Mouse (Mus musculus) MEL-GATA-1-ER (cell line): ENCODE data around the gene Rnf31.

Source experiments
- DNase-seq: peaks from one replicate; pipeline ENCODE4 v3.0.0-alpha.2; 2012; ENCODE audit warnings: low read depth; ENCODE audit errors: extremely low read depth

Gene Rnf31

GRCm38 (mm10) chr14:55591331-55591891 lies at the start of gene Rnf31:
Gene Rnf31, plus strand, starts transcription at chr14:55591708.
- DNase-seq, result peak; percentile 94

GRCm38 (mm10) chr14:55542268-55542667 lies 49.2 kb upstream of the Rnf31 start:
- no peak for DNase-seq

GRCm38 (mm10) chr14:55544334-55544733 lies 47.2 kb upstream of the Rnf31 start:
- DNase-seq, result no peak

GRCm38 (mm10) chr14:55550191-55550590 lies 41.3 kb upstream of the Rnf31 start:
- DNase-seq, result no peak

GRCm38 (mm10) chr14:55551347-55551746 lies 40.2 kb upstream of the Rnf31 start:
- DNase-seq, result no peak

GRCm38 (mm10) chr14:55551794-55552193 lies 39.7 kb upstream of the Rnf31 start:
- DNase-seq, result no peak

- no peak for DNase-seq
Observed at GRCm38 (mm10) chr14:55554635-55555034, 36.9 kb upstream of the Rnf31 start.

- no peak for DNase-seq
Observed at GRCm38 (mm10) chr14:55555788-55556187, 35.7 kb upstream of the Rnf31 start.

- peak; percentile 88 for DNase-seq
Observed at GRCm38 (mm10) chr14:55557003-55557402, 34.5 kb upstream of the Rnf31 start.

GRCm38 (mm10) chr14:55557587-55557986 lies 33.9 kb upstream of the Rnf31 start:
- DNase-seq, result no peak

GRCm38 (mm10) chr14:55558740-55559448 lies 32.6 kb upstream of the Rnf31 start:
- DNase-seq, result no peak

GRCm38 (mm10) chr14:55559799-55560201 lies 31.7 kb upstream of the Rnf31 start, which contains the start of gene Dcaf11:
Gene Dcaf11, plus strand, starts transcription at chr14:55560006.
- DNase-seq, result peak; percentile 83

GRCm38 (mm10) chr14:55560202-55561073 lies 31.1 kb upstream of the Rnf31 start, which contains the start of gene A730061H03Rik:
Gene A730061H03Rik, minus strand, starts transcription at chr14:55560406.
- DNase-seq, result peak; percentile 99

GRCm38 (mm10) chr14:55561860-55562259 lies 29.6 kb upstream of the Rnf31 start:
- no peak for DNase-seq

- DNase-seq, result no peak
Observed at GRCm38 (mm10) chr14:55563249-55563648, 28.3 kb upstream of the Rnf31 start.

GRCm38 (mm10) chr14:55565748-55566147 lies 25.8 kb upstream of the Rnf31 start:
- DNase-seq, result no peak

- no peak for DNase-seq
Observed at GRCm38 (mm10) chr14:55567496-55567895, 24.0 kb upstream of the Rnf31 start.

GRCm38 (mm10) chr14:55570588-55570987 lies 20.9 kb upstream of the Rnf31 start:
- DNase-seq, result no peak

GRCm38 (mm10) chr14:55571760-55572159 lies 19.7 kb upstream of the Rnf31 start:
- DNase-seq, result no peak

- DNase-seq, result no peak
Observed at GRCm38 (mm10) chr14:55575302-55575701, 16.2 kb upstream of the Rnf31 start, which contains the start of gene Fitm1. Gene Fitm1, plus strand, starts transcription at chr14:55575617.

GRCm38 (mm10) chr14:55575711-55576110 lies 15.8 kb upstream of the Rnf31 start:
- DNase-seq, result no peak

GRCm38 (mm10) chr14:55576376-55576775 lies 15.1 kb upstream of the Rnf31 start:
- no peak for DNase-seq
